Mouse (Mus musculus): ENCODE data around the gene Mst1.

Mst1 gene

DNA sequence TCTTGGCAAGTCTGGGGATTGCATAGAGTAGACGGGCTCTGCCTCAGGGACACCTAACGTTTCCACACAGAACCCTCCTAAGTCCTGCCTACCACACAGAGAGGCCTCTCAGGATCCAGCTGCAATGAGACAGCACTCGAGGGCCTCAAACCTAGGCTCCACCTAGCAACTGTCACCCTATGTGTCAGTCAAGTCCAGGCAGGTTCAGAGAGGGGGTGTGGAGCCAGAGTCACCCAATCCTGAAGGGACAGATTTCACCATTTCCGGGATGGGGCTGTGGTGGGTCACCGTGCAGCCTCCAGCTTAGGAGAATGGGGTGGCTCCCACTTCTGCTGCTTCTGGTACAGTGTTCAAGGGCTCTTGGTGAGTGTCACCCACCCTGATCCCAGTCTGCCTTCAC lies at the start of gene Mst1:
Gene Mst1, plus strand, starts transcription at position 269 of the 400 bp plus-strand sequence.
- DNase-seq (ENCODE audit: low read depth, low spot score) = peak; percentile 91

DNA sequence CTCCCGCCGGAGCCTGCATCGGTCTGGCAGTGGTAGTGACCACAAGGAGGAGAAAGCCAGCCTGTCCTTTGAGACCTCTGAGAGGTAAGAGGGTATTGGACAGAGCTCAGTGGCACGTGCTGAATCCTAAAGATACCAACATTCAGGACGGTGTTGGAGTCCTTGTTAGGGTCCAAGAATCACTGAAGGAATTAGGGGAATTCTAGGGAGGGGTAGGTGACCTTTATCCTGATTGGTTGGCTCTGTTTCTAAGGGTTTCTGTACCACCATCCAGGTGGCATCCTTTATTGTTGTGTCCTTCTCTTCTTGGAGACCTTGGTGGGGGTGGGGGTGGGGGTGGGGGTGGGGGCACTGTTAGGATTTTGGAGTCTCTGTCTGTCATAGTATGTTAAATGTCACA lies 48.1 kb upstream of the Mst1 start:
- no peak for DNase-seq (ENCODE audit: low read depth, low spot score)

DNA sequence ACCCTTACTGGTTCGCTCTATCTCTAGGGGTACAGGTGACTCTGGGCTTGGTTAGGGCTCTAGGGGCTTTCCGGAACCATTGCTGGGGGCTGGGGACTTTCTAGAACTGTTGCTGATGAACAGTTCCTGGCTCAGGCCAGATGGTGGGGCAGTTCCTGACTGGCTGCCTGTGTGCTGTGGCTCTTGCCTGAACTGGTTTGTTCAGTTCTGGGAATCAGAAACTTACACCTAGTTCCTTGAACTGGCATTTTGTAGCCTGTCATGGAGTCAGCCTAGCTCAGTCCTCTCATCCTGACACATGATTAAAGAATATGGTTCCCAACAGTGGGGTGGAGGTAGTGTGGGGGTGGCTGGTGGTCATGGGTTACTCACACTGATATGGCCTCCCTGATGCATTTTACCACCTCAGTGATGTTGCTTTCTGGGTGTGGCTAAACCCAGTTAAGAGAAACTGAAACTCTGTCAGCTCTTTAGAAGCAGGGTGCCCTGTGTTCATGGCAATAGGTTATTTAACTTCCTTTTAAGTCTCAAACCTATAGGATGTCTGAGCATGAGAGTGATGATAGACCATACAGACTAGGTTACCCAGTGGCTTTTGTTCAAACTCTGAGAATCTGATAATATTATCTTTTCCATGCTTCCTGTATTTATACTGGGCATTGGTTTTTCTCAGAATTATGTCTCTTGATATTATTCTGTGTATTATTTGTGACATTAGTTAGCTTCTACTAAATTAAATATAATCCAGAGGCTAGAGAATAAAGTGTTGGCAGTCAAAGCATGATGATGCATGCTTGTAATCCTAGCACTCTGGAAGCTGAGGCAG lies 44.7 kb upstream of the Mst1 start:
- no peak for DNase-seq (ENCODE audit: low read depth, low spot score)

DNA sequence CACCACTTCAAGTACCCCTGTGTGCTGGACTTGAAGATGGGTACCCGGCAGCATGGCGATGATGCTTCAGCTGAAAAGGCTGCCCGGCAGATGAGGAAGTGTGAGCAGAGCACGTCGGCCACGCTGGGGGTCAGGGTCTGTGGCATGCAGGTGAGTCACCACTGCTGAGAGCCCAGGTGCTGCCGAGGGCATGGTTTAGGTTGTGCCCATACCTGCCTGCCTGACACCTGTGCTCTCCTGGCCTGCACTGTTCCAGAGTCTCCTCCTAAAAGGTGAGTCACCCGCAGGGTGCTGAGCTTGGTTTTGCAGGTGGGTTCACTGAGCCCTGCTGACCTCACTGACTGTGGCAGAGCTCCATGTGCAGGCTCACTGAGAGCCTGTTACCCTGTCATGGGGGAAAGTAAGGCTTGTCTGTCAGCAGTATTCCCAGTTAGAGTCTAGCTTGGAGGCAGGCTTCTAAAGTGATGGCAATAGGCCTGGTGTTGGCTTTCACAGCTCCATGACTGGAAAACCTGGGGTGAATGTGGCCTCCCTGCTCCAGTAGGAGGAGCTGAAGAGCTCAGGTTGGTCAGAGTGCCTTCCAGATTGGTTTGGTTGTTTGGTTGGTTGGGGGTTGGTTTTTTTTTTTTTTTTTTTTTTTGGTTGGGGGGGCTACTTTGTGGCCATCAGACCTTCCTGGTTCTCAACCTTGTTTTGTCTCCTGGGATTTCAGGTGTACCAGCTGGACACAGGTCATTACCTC lies 35.3 kb upstream of the Mst1 start:
- DNase-seq (ENCODE audit: low read depth, low spot score) = no peak

DNA sequence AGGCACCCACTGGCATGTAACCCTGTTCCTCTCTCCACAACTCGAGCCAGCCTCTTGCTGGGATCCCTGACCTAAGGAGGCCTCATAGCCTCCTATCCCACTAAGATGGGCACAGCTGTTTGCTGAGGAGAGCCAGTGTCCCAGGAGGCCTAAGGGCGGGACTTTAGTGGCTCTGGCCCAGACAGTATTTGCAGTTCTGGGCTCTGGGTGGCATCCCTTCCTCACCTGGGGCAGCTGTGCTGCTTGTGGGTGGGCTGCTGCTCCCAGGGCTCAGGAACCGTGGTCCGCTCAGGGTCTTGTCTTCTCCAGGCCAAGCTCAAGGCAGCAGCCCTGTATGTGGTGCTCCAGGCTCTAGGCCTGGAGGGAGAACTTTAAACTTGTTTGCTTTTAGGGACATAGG lies 33.7 kb upstream of the Mst1 start:
- DNase-seq (ENCODE audit: low read depth, low spot score) = no peak

DNA sequence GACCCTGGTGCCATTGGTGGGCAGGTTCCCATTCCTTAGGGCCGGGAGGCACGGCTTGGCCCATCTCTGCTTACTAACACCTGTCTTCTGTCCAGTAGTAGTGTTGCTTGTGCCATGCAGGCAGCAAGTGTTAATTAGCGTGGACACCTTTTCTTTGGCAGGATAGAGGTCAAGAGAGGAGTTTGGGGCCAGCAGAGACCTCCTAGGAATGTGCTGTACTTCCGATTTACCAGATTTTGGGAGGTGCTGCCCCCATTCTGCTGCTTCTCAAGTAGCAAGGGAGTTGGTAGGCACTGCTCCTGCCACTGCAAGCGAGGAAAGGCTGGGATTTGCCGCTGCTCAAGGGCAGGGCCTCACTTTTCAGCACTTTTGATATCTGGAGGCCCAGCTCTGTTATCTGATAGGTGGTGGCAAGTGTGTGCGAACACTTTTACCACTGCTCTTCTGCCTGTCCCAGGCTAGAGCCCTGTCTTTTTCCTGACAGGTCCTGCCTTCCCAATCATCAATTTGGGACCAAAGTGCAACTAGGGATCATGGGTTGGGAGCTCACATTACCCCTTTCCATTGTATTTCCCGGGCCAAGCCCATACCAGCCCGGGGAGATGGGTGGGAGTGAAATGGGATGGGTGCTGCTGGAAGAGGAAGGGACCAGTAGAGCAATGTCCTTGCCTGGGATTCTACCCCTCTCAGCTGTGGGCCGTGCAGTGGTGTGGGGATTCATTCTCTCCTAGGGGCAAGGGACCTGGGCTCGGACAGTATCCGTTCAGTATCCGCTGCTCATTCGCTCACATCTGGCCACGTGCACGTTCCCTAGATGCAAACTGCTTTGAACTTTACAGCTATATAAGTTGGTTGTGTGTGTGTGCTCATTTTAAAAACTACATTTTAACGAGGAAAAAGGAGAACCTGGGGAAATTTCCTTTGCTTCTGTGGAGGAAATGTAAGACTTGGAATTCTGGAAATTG lies 32.4 kb upstream of the Mst1 start:
- DNase-seq (ENCODE audit: low read depth, low spot score) = no peak

DNA sequence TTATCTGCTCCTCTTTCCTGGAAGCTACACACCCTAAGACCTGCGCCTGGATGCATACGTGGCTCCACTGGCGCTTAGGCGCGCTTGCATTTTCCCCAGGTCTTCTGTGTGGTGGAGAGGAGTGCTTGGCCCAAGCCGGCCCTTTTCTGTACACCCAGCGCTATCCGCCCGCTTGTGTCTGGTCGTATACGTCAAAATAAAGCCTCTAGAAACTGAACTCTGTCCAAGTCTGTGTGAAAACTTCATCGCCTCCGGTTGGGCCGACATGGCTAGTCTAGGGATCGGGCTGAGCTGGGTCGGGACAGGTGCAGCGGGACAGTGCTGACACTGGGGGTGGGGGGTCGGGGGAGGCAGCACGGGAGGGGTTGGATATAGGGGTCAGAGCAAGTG lies 31.7 kb upstream of the Mst1 start:
- DNase-seq (ENCODE audit: low read depth, low spot score) = no peak

DNA sequence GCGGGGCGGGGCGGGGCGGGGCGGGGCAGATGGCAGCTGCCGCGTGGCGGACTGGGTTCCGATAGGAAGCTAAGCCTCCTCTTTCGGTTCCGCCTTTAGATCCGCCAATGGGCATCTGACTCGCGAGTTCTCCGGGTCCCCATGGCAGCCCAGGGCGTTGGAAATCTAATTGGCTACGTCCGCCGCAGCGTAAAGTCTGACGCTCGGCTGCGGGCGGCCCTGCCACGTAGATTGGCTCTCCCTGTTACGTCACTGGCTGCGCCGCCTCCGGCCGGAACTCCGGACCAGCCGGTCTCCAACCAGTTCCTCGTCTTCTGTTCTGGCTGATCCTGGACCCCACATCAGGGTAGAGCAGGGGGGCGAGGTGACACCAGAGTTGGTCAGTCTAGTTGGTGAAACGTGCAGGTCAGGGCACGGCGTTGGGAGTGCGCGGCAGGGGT lies 31.2 kb upstream of the Mst1 start, which contains the start of gene Gmppb:
Gene Gmppb, plus strand, starts transcription at position 227 of the 440 bp plus-strand sequence.
- DNase-seq (ENCODE audit: low read depth, low spot score) = peak; percentile 91

DNA sequence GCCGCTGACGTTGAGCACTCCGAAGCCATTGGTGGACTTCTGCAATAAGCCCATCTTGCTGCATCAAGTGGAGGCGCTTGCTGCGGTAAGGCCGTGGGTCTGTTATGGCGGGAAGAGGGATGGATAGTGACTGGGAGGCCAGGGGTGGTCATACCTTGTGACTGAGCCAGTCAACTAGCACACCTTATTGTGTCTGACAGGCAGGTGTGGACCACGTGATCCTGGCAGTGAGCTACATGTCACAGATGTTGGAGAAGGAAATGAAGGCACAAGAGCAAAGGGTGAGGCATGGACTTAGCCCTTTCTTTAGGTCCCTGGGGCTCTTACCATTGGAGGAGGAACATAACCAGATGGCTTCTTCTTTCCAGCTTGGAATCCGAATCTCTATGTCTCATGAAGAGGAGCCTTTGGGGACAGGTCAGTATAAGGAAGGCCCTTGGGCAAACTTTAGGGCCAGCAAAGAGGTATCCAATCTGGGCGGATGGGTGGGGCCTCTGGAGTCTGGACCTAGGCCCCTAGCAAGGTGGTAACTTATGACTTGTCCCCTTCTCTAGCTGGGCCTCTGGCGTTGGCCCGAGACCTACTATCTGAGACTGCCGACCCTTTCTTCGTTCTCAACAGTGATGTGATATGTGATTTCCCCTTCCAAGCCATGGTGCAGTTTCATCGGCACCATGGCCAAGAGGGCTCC lies 30.5 kb upstream of the Mst1 start:
- no peak for DNase-seq (ENCODE audit: low read depth, low spot score)

DNA sequence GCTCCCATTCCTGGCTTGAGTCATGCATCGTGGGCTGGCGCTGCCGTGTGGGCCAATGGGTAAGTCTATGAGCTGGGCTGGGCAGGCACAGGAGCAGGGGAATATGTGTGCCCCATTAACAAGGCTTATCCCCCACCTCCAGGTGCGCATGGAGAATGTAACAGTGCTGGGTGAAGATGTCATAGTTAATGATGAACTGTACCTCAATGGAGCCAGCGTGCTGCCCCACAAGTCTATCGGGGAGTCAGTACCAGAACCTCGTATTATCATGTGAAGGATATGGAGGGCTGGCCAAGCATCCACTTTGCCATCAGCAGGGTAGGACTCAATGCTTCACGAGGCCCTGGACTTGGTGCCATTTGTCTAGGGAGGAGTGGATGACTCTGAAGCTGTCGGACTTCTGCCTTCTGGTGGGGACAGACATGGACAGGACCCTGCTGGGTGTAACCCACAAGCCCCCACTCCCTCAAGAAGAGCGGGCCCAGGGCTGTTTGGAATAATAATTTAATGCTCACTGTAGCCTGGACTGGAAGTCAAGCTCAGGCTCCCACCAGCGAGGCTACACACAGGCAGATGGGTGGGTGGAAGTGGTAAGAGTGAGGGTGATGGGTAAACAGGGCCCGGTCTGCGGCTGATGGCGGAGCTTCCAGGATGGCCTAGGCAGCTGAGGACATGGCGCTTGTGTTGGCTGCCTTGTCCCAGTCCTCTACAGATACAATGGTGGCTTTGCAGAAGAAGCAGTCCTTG lies 28.9 kb upstream of the Mst1 start:
- no peak for DNase-seq (ENCODE audit: low read depth, low spot score)

DNA sequence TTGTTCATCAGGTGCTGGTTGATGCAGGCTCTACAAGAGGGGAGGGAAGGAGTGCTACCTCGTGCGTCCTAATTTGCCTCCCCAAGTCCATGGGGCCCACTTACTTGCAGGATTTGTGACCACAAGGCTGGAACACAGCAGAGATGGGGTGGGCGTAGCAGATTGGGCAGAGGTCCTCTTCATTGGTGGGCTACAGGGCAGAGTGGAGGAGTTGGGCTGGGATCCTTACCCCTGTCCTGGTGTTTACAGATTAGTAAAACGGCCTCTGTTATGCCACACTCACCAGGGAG lies 28.4 kb upstream of the Mst1 start:
- no peak for DNase-seq (ENCODE audit: low read depth, low spot score)

DNA sequence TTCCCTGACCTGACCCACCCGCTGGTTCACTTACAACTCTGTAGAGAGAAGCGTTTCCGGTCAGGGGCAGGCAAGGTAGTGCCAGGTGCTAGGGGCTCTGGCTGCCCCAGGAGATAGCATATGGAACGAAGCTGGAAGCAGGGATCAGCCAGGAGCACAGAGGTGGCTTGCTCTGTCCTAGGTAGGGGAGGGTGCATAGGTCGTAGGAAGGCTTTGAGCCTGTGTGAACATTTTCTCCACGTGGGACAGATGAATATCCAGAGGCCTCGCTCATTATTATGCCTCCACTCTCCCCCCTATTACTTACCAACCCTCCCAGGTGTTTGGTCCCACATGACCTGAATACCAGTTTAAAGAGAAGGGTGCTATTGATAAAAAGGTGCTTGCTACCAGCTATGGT lies 27.8 kb upstream of the Mst1 start:
- DNase-seq (ENCODE audit: low read depth, low spot score) = no peak

DNA sequence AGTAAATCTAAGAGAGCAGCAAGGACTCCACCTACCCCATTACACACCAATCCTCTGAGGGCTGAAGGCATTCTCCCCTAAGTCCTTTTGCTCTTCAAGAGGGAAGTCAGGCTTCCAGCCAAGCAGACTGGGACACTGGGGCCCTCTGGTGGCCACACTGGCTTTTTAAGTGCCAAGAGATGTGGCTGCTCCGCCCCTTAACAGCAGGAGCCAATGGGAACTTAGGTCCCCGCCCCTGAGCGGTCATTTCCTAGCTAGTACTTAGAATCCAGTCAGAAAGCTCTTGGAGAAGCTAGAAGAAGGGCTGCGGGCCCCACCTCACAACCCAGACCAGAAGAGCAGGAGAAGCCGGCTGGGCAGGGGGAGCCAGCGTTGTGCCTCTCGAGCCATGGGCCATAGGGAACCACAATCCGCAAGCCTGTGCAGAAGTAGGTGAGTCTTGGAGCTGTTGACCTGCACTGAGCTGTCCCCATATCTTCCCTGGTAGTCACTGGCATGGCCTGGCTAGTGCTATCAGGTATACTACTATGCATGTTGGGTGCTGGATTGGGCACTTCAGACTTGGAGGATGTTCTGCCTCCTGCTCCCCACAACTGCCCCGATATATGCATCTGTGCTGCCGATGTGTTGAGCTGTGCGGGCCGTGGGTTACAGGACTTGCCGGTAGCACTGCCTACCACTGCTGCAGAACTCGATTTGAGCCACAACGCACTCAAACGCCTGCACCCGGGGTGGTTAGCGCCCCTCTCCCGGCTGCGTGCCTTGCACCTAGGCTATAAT lies 27.2 kb upstream of the Mst1 start, which contains the start of gene Amigo3:
Gene Amigo3, plus strand, starts transcription at position 275 of the 780 bp plus-strand sequence.
- peak; percentile 93 for DNase-seq (ENCODE audit: low read depth, low spot score)

DNA sequence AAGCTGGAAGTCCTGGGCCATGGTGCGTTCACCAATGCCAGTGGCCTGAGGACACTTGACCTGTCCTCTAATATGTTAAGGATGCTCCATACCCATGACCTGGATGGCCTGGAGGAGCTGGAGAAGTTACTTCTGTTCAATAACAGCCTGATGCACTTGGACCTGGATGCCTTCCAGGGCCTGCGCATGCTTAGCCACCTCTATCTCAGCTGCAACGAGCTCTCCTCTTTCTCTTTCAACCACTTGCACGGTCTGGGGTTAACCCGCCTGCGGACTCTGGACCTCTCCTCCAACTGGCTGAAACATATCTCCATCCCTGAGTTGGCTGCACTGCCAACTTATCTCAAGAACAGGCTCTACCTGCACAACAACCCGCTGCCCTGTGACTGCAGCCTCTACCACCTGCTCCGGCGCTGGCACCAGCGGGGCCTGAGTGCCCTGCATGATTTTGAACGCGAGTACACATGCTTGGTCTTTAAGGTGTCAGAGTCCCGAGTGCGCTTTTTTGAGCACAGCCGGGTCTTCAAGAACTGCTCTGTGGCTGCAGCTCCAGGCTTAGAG lies 26.5 kb upstream of the Mst1 start:
- DNase-seq (ENCODE audit: low read depth, low spot score) = no peak

DNA sequence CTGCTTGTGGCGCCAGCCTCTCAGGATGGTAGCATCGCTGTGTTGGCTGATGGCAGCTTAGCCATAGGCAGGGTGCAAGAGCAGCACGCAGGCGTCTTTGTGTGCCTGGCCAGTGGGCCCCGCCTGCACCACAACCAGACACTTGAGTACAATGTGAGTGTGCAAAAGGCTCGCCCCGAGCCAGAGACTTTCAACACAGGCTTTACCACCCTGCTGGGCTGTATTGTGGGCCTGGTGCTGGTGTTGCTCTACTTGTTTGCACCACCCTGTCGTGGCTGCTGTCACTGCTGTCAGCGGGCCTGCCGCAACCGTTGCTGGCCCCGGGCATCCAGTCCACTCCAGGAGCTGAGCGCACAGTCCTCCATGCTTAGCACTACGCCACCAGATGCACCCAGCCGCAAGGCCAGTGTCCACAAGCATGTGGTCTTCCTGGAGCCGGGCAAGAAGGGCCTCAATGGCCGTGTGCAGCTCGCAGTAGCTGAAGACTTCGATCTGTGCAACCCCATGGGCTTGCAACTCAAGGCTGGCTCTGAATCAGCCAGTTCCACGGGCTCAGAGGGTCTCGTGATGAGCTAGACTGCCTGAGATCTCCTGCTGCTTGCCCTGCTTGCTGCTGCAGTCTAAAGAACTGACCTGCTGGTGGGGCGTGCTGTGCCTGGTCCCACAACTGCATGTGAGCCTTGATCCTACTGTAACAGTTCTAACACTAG lies 25.8 kb upstream of the Mst1 start:
- no peak for DNase-seq (ENCODE audit: low read depth, low spot score)

DNA sequence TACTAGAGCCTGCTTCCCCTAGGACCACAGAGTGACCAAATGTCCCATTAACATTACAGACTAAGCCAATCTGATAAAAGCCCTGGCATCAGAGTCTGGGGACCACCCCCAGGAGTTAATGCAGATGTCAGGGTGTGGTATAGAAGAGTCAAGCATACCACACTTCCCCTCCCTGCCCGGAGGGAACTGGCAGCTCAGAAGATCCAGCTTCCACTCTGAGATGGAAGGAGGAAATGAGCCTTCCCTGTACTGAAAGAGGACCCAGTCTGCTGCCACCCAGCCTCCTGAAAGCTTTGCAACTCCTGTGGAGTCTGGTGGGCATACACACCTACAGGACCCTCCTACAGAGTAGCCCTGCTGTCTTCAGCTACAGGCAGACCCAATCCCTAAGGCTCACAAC lies 25.2 kb upstream of the Mst1 start:
- no peak for DNase-seq (ENCODE audit: low read depth, low spot score)

DNA sequence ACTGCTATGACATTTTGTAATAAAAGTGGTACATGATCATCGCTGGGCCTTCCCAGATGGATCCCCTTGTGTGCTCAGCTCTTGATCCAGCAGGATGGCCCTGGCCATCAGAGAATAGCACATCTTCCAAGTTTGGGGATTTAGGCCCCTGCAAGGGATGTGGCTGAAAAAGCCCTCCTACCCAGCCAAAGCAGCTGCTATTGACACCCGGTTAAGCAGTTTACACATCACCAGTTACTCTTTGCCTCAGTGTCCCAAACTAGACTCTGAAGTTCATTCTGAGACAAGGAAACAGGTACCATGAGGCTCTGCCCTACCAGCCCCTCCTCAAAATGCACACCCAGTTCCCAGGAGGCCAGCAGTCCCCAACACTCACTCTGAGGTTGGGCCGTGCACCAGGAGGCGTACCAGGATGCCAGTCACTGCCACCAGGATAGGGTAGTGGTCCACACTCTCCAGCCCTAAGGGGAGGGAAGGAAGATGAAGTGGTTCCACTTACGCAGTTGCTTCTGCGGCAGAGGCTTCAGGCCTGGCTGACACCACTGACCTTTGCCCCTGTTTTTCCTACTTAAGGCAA lies 24.5 kb upstream of the Mst1 start:
- no peak for DNase-seq (ENCODE audit: low read depth, low spot score)

All from c-Kit-negative CD71-positive TER-119-positive erythroid progenitor cells, embryonic 14.5 days (primary cell).